Mouse (Mus musculus): ENCODE results near the gene Sptbn4. TPM values are rescaled to one million over a fixed set of nuclear protein-coding genes. Genes with fewer than 3 reads are reported as not detected.
A peak's percentile ranks its signal among the peaks of the same experiment; 100 is the strongest.

Gene Sptbn4
- polyA plus RNA-seq, 1 experiment from 2014 or later: 0.26 TPM

- H3K36me3 ChIP-seq: no peaks in the 10 kb centered on the region
- H3K9me3 ChIP-seq (replicated peaks): peaks cover 7% of the 10 kb centered on the region
- H3K4me1 ChIP-seq (replicated peaks): peaks cover 17% of the 10 kb centered on the region
- peak overlapping the region; percentile 51 for H3K4me2 ChIP-seq
- peak overlapping the region; percentile 21 for H3K4me3 ChIP-seq
- peaks cover 98% of the 10 kb centered on the region for H3K27me3 ChIP-seq (replicated peaks)
- no peak overlapping the region for H3K9ac ChIP-seq
- ATAC-seq (ENCODE audit: insufficient number of reproducible peaks, low FRiP score): no peak
- WGBS: 5% methylated on average over 74 of the region's 81 CpGs
- H3K27ac ChIP-seq (ENCODE audit: poor library complexity, severe bottlenecking): no peak overlapping the region
These were observed 43.1 kb downstream of the Sptbn4 start for GRCm38 (mm10) chr7:27404203-27404942.

- ATAC-seq (ENCODE audit: insufficient number of reproducible peaks, low FRiP score): no peak
- Histone ChIP-seq H3K27me3 (replicated peaks) (peaks cover 94% of the 10 kb centered on the region), H3K9ac (no peak overlapping the region), H3K4me1 (replicated peaks) (peaks cover 6% of the 10 kb centered on the region), H3K9me3 (replicated peaks) (peaks cover 7% of the 10 kb centered on the region), H3K4me2 (no peak overlapping the region), H3K4me3 (no peak overlapping the region), H3K36me3 (no peaks in the 10 kb centered on the region), H3K27ac (ENCODE audit: poor library complexity, severe bottlenecking) (no peak overlapping the region)
- WGBS: 11% methylated on average over 16 of the region's 16 CpGs
These were observed 44.8 kb downstream of the Sptbn4 start for GRCm38 (mm10) chr7:27402675-27403074.

- no peak for ATAC-seq (ENCODE audit: insufficient number of reproducible peaks, low FRiP score)
- Histone ChIP-seq H3K36me3 (no peaks in the 10 kb centered on the region), H3K4me1 (replicated peaks) (peaks cover 12% of the 10 kb centered on the region), H3K9ac (no peak overlapping the region), H3K27ac (ENCODE audit: poor library complexity, severe bottlenecking) (no peak overlapping the region), H3K27me3 (replicated peaks) (peaks cover 95% of the 10 kb centered on the region), H3K9me3 (replicated peaks) (peaks cover 7% of the 10 kb centered on the region), H3K4me3 (no peak overlapping the region), H3K4me2 (no peak overlapping the region)
- 69% methylated on average over 7 of the region's 7 CpGs for WGBS
These were observed 46.9 kb downstream of the Sptbn4 start for GRCm38 (mm10) chr7:27400545-27400944.

- H3K36me3 ChIP-seq: no peaks in the 10 kb centered on the region
- H3K4me2 ChIP-seq: no peak overlapping the region
- WGBS: 16% methylated on average over 26 of the region's 26 CpGs
- peaks cover 6% of the 10 kb centered on the region; the same call in 1 of the 2 replicates for H3K4me1 ChIP-seq (replicated peaks)
- peak overlapping the region; percentile 60; the same call in 1 of the 2 replicates for H3K4me3 ChIP-seq
- peaks cover 92% of the 10 kb centered on the region for H3K27me3 ChIP-seq (replicated peaks)
- no peaks in the 10 kb centered on the region for H3K9me3 ChIP-seq (replicated peaks)
- no peak overlapping the region for H3K9ac ChIP-seq
- H3K27ac ChIP-seq (ENCODE audit: poor library complexity, severe bottlenecking): no peak overlapping the region
- 0 out of 2 replicates have a peak, but pooled peaks have one; percentile 30 for ATAC-seq (ENCODE audit: insufficient number of reproducible peaks, low FRiP score)
These were observed 50.2 kb downstream of the Sptbn4 start for GRCm38 (mm10) chr7:27397048-27397949.

- 3% methylated on average over 19 of the region's 68 CpGs for WGBS
- Histone ChIP-seq H3K9me3 (replicated peaks) (no peaks in the 10 kb centered on the region), H3K4me1 (replicated peaks) (peaks cover 6% of the 10 kb centered on the region; the same call in 1 of the 2 replicates), H3K4me2 (peak overlapping the region; percentile 91), H3K9ac (0 out of 2 replicates have a peak overlapping the region, but pooled peaks have one; percentile 50), H3K27ac (ENCODE audit: poor library complexity, severe bottlenecking) (no peak overlapping the region), H3K4me3 (peak overlapping the region; percentile 60), H3K27me3 (replicated peaks) (peaks cover 91% of the 10 kb centered on the region), H3K36me3 (no peaks in the 10 kb centered on the region)
- ATAC-seq (ENCODE audit: insufficient number of reproducible peaks, low FRiP score): no peak
These were observed 51.1 kb downstream of the Sptbn4 start for GRCm38 (mm10) chr7:27396184-27397047.

GRCm38 (mm10) chr7:27395521-27396183, 51.8 kb downstream of the Sptbn4 start:
- Histone ChIP-seq H3K9me3 (replicated peaks) (no peaks in the 10 kb centered on the region), H3K27ac (ENCODE audit: poor library complexity, severe bottlenecking) (no peak overlapping the region), H3K4me2 (peak overlapping the region; percentile 91), H3K27me3 (replicated peaks) (peaks cover 91% of the 10 kb centered on the region), H3K36me3 (no peaks in the 10 kb centered on the region), H3K9ac (no peak overlapping the region), H3K4me3 (peak overlapping the region; percentile 60), H3K4me1 (replicated peaks) (peaks cover 6% of the 10 kb centered on the region; the same call in 1 of the 2 replicates)
- ATAC-seq (ENCODE audit: insufficient number of reproducible peaks, low FRiP score): no peak
- 4% methylated on average over 22 of the region's 22 CpGs for WGBS

- no peak for ATAC-seq (ENCODE audit: insufficient number of reproducible peaks, low FRiP score)
These were observed 56.1 kb downstream of the Sptbn4 start for GRCm38 (mm10) chr7:27391416-27391815.

GRCm38 (mm10) chr7:27389213-27389612, 58.3 kb downstream of the Sptbn4 start:
- H3K27ac ChIP-seq (ENCODE audit: poor library complexity, severe bottlenecking): no peak overlapping the region
- no peak for ATAC-seq (ENCODE audit: insufficient number of reproducible peaks, low FRiP score)
- 0 out of 2 replicates have a peak, but pooled peaks cover 3% of the 10 kb centered on the region for H3K4me1 ChIP-seq (replicated peaks)
- H3K9ac ChIP-seq: no peak overlapping the region
- H3K9me3 ChIP-seq (replicated peaks): no peaks in the 10 kb centered on the region; the same call in 1 of the 2 replicates
- no peak overlapping the region for H3K4me3 ChIP-seq
- H3K27me3 ChIP-seq (replicated peaks): peaks cover 34% of the 10 kb centered on the region
- WGBS: 70% methylated on average over 6 of the region's 6 CpGs
- H3K36me3 ChIP-seq: no peaks in the 10 kb centered on the region
- no peak overlapping the region for H3K4me2 ChIP-seq

More at GRCm38 (mm10) chr7:27391416-27391815, 56.1 kb downstream of the Sptbn4 start:
- Histone ChIP-seq H3K4me2 (no peak overlapping the region), H3K4me3 (no peak overlapping the region), H3K9ac (no peak overlapping the region), H3K9me3 (replicated peaks) (no peaks in the 10 kb centered on the region; the same call in 1 of the 2 replicates), H3K4me1 (replicated peaks) (peaks cover 2% of the 10 kb centered on the region; the same call in 1 of the 2 replicates), H3K36me3 (no peaks in the 10 kb centered on the region), H3K27ac (ENCODE audit: poor library complexity, severe bottlenecking) (no peak overlapping the region), H3K27me3 (replicated peaks) (peaks cover 56% of the 10 kb centered on the region)
- WGBS: 29% methylated on average over 16 of the region's 16 CpGs

GRCm38 (mm10) chr7:27384731-27385130, 62.8 kb downstream of the Sptbn4 start:
- Histone ChIP-seq H3K9me3 (replicated peaks) (no peaks in the 10 kb centered on the region; the same call in 1 of the 2 replicates), H3K4me2 (no peak overlapping the region), H3K4me3 (no peak overlapping the region), H3K27ac (ENCODE audit: poor library complexity, severe bottlenecking) (no peak overlapping the region), H3K9ac (no peak overlapping the region), H3K4me1 (replicated peaks) (0 out of 2 replicates have a peak, but pooled peaks cover 3% of the 10 kb centered on the region), H3K36me3 (no peaks in the 10 kb centered on the region), H3K27me3 (replicated peaks) (peaks cover 14% of the 10 kb centered on the region)
- ATAC-seq (ENCODE audit: insufficient number of reproducible peaks, low FRiP score): peak; percentile 57; the same call in 1 of the 2 replicates
- 39% methylated on average over 4 of the region's 4 CpGs for WGBS

- WGBS: 74% methylated on average over 5 of the region's 5 CpGs
- Histone ChIP-seq H3K4me2 (no peak overlapping the region), H3K9me3 (replicated peaks) (no peaks in the 10 kb centered on the region; the same call in 1 of the 2 replicates), H3K36me3 (no peaks in the 10 kb centered on the region), H3K9ac (no peak overlapping the region), H3K4me3 (no peak overlapping the region), H3K27ac (ENCODE audit: poor library complexity, severe bottlenecking) (no peak overlapping the region), H3K4me1 (replicated peaks) (0 out of 2 replicates have a peak, but pooled peaks cover 3% of the 10 kb centered on the region), H3K27me3 (replicated peaks) (peaks cover 20% of the 10 kb centered on the region)
- no peak for ATAC-seq (ENCODE audit: insufficient number of reproducible peaks, low FRiP score)
These were observed 63.4 kb downstream of the Sptbn4 start for GRCm38 (mm10) chr7:27384134-27384533.
